Mouse (Mus musculus): Measurements from ENCODE around the gene Dtd1. TPM values are rescaled to one million over a fixed set of nuclear protein-coding genes. Genes with fewer than 3 reads are reported as not detected.

The Dtd1 gene
- total and polyA plus RNA-seq, 3 experiments = 14.2 to 23.9 (median 15.8) TPM

DNA sequence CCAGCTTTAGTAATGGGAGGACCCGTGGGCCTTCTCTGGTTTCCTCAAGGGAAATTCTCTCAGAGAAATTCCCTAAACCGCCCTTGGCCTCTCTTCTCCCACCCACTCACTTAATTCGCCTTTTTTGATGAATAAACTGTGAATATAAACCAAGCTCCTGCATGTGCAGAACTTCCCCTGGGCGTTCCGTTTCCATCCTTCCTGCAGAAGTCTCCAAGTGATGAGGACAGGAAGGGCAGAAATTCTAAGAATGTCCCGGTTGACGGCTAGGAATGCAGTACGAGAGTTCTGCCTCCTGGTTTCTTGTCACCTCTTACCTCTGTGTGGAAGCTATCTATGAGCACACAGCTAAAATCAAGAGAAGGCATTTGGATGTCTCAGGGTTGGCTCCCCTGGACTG lies 197.8 kb downstream of the Dtd1 start:
- TF ChIP-seq GATA1 (IDR thresholded peaks at IDR 0.05; ENCODE audit: borderline replicate concordance, low read length) (no peak), TAL1 (conservative IDR thresholded peaks at IDR 0.05; ENCODE audit: low read depth, low read length) (no peak)
- Histone ChIP-seq H3K27me3 (ENCODE audit: insufficient read depth, low read length) (no peaks in the 10 kb centered on the region), H3K36me3 (replicated peaks) (no peaks in the 10 kb centered on the region), H3K4me3 (ENCODE audit: low read depth, low read length) (no peak overlapping the region), H3K4me1 (ENCODE audit: insufficient read depth, low read depth, low read length) (no peaks in the 10 kb centered on the region), H3K9me3 (replicated peaks) (no peaks in the 10 kb centered on the region)
- DNase-seq (ENCODE audit: low spot score) (no peak), ATAC-seq (ENCODE audit: extremely low read depth, insufficient number of reproducible peaks, low FRiP score, poor library complexity, severe bottlenecking) (no peak)

DNA sequence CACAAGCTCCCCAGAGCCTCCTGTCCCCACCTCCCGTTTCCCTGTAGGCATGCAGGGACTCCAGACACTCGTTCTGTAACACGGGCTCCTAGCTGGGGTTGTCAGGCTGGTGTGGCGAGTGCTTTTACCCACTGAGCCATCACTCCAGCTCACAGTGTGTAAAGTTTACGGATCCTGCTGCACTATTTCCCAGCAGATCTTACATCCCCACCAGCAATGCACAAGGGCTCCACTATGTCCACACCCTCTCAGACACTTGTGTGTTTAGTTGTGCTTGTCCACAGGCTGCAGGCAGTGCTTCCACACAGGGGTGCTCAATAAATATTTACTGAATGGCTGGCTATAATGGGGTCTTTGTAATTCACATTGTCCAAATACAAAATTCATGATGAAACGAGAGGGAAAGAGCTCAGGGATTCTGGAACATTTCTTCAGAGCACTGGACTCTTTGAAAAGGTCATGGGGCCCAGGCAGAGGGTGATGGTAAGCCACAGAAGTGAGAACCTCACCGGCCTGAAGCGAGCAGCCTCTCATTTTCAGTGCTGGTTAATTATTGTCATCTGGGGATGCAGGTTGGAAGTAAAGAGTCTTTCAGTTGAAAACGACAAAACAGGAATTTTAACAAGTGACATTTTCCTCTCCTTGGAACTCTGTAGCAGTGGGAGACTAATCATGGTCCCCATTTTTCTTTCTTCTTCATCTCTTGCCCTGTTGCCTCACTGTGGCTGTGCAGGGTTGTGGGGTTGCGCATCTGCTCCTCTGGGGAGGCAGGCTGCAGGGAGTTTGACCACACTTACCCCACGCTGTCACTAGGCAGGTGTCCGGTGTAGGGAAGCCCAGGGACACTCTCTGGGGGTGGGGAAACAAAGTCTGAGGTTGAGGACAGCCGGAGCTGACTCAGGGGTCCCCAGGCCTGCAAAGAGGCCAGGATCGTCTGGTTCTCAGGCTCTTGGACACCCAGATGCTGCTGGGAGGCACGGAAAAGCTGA lies 208.4 kb downstream of the Dtd1 start:
- DNase-seq (ENCODE audit: low spot score) (no peak), ATAC-seq (ENCODE audit: extremely low read depth, insufficient number of reproducible peaks, low FRiP score, poor library complexity, severe bottlenecking) (no peak)
- no peaks in the 10 kb centered on the region for H3K36me3 ChIP-seq (replicated peaks)
- H3K27me3 ChIP-seq (ENCODE audit: insufficient read depth, low read length) = no peaks in the 10 kb centered on the region
- H3K9me3 ChIP-seq (replicated peaks) = no peaks in the 10 kb centered on the region
- TF ChIP-seq GATA1 (IDR thresholded peaks at IDR 0.05; ENCODE audit: borderline replicate concordance, low read length) = no peak
- no peak for TF ChIP-seq GATA2 (IDR thresholded peaks at IDR 0.05; ENCODE audit: borderline replicate concordance, low read depth, low read length)
- no peak for TF ChIP-seq TAL1 (conservative IDR thresholded peaks at IDR 0.05; ENCODE audit: low read depth, low read length)
- TF ChIP-seq CTCF (IDR thresholded peaks at IDR 0.05; ENCODE audit: low read depth, low read length) = no peak
- no peak for TF ChIP-seq POLR2AphosphoS5 (IDR thresholded peaks at IDR 0.05; ENCODE audit: insufficient replicate concordance, low read depth, low read length)
- H3K4me3 ChIP-seq (ENCODE audit: low read depth, low read length) = no peak overlapping the region
- no peaks in the 10 kb centered on the region for H3K4me1 ChIP-seq (ENCODE audit: insufficient read depth, low read depth, low read length)

Other genes with a start within 250 kb of the Dtd1 start
- gene Kat14, start 230.9 kb upstream of the Dtd1 start, total RNA-seq (2014; fragmentation: Nextera tagmentation) = 50.2 and 80.4 TPM in 2 replicates
- 20.7 and 24.5 TPM in 2 replicates for gene Kat14, start 230.9 kb upstream of the Dtd1 start, total RNA-seq (2017)
- gene Kat14, start 230.9 kb upstream of the Dtd1 start, polyA plus RNA-seq (2012) = 14.3 and 26.3 TPM in 2 replicates
- 3.6 TPM in 1 of 2 replicates, not detected in the other for gene Pet117, start 230.9 kb upstream of the Dtd1 start, total RNA-seq (2014; fragmentation: Nextera tagmentation)
- not detected in 2 replicates for gene Pet117, start 230.9 kb upstream of the Dtd1 start, total RNA-seq (2017)
- 5.7 and 25.9 TPM in 2 replicates for gene Pet117, start 230.9 kb upstream of the Dtd1 start, polyA plus RNA-seq (2012)
- 0.53 TPM in 1 of 2 replicates, not detected in the other for gene Dzank1, start 72.5 kb upstream of the Dtd1 start, total RNA-seq (2014; fragmentation: Nextera tagmentation)
- 0.22 and 0.23 TPM in 2 replicates for gene Dzank1, start 72.5 kb upstream of the Dtd1 start, total RNA-seq (2017)
- 0.01 and 0.02 TPM in 2 replicates for gene Dzank1, start 72.5 kb upstream of the Dtd1 start, polyA plus RNA-seq (2012)
- 23.7 and 32.4 TPM in 2 replicates for gene Polr3f, start 72.2 kb upstream of the Dtd1 start, total RNA-seq (2014; fragmentation: Nextera tagmentation)
- 37.8 and 40.9 TPM in 2 replicates for gene Polr3f, start 72.2 kb upstream of the Dtd1 start, total RNA-seq (2017)
- gene Polr3f, start 72.2 kb upstream of the Dtd1 start, polyA plus RNA-seq (2012) = 19.6 and 32.5 TPM in 2 replicates
- gene Rbbp9, start 49.0 kb upstream of the Dtd1 start, total RNA-seq (2014; fragmentation: Nextera tagmentation) = 16.2 and 16.3 TPM in 2 replicates
- 5.1 and 6.7 TPM in 2 replicates for gene Rbbp9, start 49.0 kb upstream of the Dtd1 start, total RNA-seq (2017)
- 1.6 TPM in 2 replicates for gene Rbbp9, start 49.0 kb upstream of the Dtd1 start, polyA plus RNA-seq (2012)
- 64.5 and 81.7 TPM in 2 replicates for gene Sec23b, start 43.7 kb upstream of the Dtd1 start, total RNA-seq (2014; fragmentation: Nextera tagmentation)
- gene Sec23b, start 43.7 kb upstream of the Dtd1 start, total RNA-seq (2017) = 90.7 and 99.8 TPM in 2 replicates
- 6.7 and 9.1 TPM in 2 replicates for gene Sec23b, start 43.7 kb upstream of the Dtd1 start, polyA plus RNA-seq (2012)
- gene Smim26, start 5.8 kb upstream of the Dtd1 start, total RNA-seq (2014; fragmentation: Nextera tagmentation) = 13.8 and 14.5 TPM in 2 replicates
- 22.9 and 23.3 TPM in 2 replicates for gene Smim26, start 5.8 kb upstream of the Dtd1 start, total RNA-seq (2017)
- gene Smim26, start 5.8 kb upstream of the Dtd1 start, polyA plus RNA-seq (2012) = 1.3 and 1.4 TPM in 2 replicates
- not detected in 2 replicates for gene Scp2d1, start 223.8 kb downstream of the Dtd1 start, total RNA-seq (2014; fragmentation: Nextera tagmentation)
- not detected in 2 replicates for gene Scp2d1, start 223.8 kb downstream of the Dtd1 start, total RNA-seq (2017)
- not detected in 2 replicates for gene Scp2d1, start 223.8 kb downstream of the Dtd1 start, polyA plus RNA-seq (2012)

Measured in G1E (cell line).